Mouse (Mus musculus): ENCODE data around the gene Cdip1.

Gene Cdip1

DNA sequence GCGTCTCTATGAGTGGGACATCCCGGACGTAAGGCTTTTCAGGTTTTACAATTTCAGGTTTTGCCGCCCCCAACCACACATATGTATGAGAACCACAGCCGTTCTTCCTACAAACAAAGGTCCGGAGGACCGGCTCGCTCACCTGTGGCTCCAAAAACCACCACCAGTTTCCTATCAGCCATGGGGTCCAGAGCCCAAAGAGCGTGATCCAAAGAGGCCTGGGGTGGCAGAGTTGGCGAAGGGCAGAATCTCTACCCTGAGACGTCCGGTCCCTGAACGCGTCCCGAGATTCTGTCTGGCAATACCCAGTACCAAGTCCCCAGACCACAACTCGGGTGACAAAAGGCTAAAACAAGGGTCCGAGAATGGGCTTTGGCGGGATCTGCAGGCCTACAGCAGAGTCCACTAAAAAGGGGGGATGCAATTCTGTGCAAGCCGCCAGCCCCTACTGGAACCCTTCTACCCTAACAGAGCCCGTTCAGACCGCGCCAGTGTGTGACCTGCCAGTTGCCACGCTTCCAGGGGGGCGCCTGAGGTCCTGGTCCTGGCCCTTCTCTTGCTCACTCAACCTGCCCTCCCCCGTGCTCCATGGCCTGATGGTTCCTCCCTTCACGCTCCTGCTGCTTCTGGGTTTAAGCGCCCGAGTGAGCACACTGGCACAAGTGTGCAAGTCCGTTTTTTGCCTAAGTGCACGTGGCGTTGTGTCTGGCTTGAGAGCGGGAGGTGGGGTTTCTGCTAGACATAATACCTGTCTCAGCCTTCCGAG lies 71.2 kb downstream of the Cdip1 start, which contains the start of gene Nmral1:
Nmral1 (minus strand) TSS at position 604 of the 766 bp plus-strand sequence.
- DNase-seq (ENCODE audit: low spot score), result peak; percentile 68

DNA sequence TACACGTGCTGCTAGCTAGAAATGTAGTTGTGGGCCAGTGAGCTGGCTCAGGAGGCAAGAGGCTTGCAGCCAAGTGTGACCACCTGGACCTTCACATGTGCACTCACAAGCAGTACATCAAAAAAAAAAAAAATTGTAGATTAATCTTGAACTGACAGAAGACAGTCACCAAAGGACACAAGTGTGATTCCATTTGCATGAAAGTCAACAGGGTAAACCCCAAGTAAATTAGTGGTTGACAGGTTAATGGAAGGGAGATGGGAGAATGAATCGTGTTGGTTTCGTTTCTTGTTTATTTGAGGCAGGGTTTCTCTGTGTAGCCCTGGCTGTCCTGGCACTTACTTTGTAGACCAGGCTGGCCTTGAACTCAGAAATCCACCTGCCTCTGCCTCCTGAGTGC lies 72.2 kb downstream of the Cdip1 start:
- no peak for DNase-seq (ENCODE audit: low spot score)

DNA sequence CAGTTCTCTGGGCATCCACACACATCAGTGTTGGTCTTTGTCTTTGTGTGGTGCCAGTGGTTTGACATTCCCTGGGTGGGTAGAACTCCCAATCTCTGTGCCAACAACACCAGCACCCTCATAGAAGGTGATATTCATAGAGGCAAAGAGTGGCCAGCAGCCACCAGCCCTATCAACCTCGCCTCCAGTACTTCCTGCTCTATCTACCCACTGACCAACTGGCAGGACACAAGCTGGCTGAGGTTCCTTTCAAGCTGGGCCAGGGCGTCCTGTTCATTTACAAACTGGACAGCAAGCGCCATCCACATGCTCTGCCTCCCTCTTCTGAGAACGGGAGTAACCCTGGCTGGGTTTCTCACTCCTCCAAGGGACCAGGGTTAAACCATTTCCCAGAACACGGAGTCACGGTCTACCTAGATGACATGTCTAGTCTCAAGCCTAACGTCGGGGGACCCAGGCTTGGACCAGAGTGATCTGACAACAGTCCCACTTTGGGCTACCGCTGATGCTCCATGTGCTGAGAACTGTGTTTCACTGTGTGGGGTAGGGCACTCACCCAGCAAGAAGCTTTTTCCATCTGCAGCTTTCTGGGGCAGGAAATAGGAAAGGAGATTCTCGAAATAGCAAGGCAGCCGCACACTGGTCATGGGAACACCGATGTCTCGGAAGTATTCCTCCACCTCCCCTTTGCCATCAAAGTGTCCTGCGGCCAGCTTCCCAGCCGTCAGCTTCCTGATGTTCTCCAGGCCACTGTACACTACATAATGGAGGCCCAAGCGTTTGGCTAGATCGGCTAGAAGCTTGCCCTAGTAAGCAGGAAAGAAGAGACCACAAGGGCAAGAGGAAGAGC lies 76.0 kb downstream of the Cdip1 start:
- DNase-seq (ENCODE audit: low spot score), result no peak

DNA sequence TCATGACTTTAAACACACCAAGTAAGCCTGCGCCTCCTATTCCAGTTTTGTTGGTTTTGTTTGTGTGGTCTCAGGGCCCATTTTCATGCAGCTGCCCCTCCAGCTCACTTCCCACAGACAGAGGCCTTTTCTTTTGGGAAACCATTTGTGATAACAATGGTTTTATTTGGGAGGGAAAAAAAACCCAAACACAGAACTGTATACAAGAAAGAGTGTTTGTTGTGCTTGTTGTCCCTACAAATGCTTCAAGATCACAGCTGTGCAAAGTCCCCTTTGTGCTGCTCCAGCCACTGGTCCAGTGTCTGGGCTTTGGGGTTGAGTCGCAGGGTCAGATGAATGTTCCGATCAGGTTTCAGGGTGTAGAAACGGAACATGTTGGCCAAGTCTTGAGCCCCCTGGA lies 78.9 kb downstream of the Cdip1 start:
- DNase-seq (ENCODE audit: low spot score), result no peak

DNA sequence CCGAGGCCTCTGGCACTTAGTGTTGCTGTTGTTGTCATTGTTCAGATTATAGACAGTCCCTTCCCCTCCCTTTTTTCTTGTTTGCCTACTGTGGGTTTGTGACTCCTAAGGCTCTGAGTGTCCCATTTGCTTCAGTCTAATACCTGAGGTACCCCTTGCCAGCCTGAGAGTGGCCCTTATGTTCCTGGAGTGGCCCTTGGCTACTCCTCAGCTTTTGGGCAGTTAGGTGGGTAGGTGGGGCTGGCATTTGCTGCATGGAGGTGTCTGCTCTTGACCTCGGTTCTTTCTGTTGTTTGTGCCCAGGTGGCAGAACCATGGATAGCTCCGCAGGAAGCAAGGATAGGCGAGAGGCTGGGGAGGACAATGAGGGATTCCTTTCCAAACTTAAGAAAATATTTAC lies 84.6 kb downstream of the Cdip1 start:
- no peak for DNase-seq (ENCODE audit: low spot score)

DNA sequence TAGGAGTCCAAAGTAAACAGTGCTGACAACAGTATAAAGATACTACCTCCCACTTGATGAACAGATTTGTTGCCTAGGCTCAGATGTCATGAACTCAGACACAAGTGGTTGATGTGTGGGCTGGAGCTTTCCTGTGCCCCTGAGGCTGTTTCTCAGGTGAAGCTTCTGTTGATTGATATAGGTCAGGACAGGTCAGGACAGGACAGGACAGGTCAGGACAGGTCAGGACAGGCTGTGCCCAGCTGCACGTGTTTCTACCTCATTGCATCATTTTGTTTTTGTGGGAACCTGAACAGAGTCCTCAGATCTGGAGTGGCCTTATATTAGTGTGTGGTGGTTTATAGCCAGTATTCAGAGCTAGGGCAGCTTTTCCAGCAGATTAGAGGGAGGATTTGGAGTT lies 87.4 kb downstream of the Cdip1 start:
- DNase-seq (ENCODE audit: low spot score), result no peak

DNA sequence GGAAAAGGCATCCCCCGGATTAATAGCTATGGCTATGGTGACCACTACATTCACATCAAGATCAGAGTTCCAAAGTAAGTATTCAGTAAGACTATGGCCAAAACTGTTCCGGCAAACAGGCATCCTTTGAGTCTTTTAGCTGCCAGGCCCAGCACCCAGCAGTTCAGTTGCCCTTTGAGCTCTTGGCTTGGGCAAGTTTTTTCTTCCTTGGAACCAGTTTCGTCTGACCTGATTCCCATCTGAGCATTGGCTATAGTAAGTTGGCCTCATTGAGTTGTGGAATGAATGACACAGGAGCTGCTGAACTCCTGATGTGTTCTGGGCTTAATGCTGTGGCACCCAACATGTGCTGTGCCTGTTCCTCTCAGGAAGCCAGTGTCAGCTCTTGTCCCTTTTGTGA lies 88.9 kb downstream of the Cdip1 start:
- no peak for DNase-seq (ENCODE audit: low spot score)

All from spleen, adult 12 weeks (tissue).